Mouse (Mus musculus) bone marrow macrophage, adult 2 months (primary cell): ENCODE results near the gene Gm44596.

Source experiments
- CTCF ChIP-seq: IDR thresholded peaks from 2 replicates; pipeline ENCODE4 v1.5.1; 2012; ENCODE audit warnings: low read depth, mild to moderate bottlenecking, low read length, moderate library complexity
- POLR2A ChIP-seq: IDR thresholded peaks from 2 replicates; pipeline ENCODE4 v1.6.1; 2012; ENCODE audit warnings: mild to moderate bottlenecking, low read depth, low read length, borderline replicate concordance

DNA sequence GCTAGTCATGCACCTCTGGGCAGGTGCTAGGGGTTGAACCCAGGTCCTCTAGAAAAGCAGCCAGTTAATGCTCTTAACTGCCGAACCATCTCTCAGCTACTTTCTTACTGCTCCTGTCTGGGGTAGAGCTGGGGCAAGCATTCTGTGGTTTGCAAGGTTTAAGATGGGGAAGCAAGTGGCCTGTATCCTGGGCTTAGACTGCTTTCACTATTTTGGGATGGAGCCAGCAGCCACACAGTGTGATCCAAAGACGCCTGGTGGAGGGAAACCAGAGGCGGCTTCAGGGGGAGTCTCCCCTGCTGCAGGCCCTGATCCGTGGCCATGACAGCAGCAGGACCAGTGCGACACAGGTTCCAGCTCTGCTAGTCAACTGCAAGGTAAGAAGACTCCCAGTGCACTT, 29.4 kb downstream of the Gm44596 start:
- TF ChIP-seq CTCF: no peak
- no peak for TF ChIP-seq POLR2A
